Mouse (Mus musculus) megakaryocyte, embryonic 14.5 days (primary cell): ENCODE results near the gene Scrn3.

Experiments used
- FLI1 ChIP-seq: IDR thresholded peaks from 2 replicates; pipeline ENCODE4 v1.6.1; 2012; ENCODE audit warnings: low read length, inconsistent platforms, mixed read lengths
- GATA1 ChIP-seq: IDR thresholded peaks from 3 replicates; pipeline ENCODE4 v1.6.1; 2012; ENCODE audit warnings: mixed read lengths, low read length, inconsistent platforms, borderline replicate concordance

GRCm38 (mm10) chr2:73269666-73270065 lies 42.7 kb upstream of the Scrn3 start:
- TF ChIP-seq GATA1: no peak
- TF ChIP-seq FLI1: no peak
